ENCODE assay signal across 19 mouse cellular contexts in the genomic region with DNA sequence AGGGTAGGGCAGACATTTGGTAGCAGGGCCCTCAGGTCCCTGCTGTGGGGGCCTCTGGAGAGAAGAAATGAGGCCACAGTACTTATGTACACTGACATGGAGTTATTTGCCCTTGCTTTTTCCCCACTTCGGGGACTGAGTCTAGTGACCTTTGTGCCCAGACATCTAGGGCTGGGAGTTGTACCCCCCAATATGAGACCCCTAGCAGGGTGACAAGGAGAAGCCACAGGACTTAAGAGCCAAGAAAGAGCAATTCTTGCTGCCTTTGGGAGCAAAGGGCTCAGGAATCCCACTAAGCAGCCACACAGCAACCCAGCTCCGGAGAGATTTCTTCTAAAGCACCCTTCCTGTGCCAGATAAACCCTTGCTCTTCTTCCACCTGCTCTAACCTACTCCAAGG. TPM values are rescaled to one million over a fixed set of nuclear protein-coding genes. Genes with fewer than 3 reads are reported as not detected.
A peak's percentile ranks its signal among the peaks of the same experiment; 100 is the strongest.
DNase-seq lines count a peak whose midpoint lies in the region; ATAC-seq and TF ChIP-seq lines count a peak whose summit lies in the region.
"Had no signal": no experiment of that assay in that cellular context is flagged by ENCODE, and none has a peak within 500 bp of the region (broad histone marks: within the 10 kb centered on the region; RNA-seq: fewer than 3 reads in every experiment).

No protein-coding gene starts in this region.

- H3K4me1 ChIP-seq in ES-E14 (ENCODE audit: control insufficient read depth in 2 of 2, insufficient read depth in 2 of 2, low read length in 2 of 2, poor library complexity in 1 of 2): peaks cover 4 to 43% of the 10 kb centered on the region in 2 experiments; a peak in 2 of 4 replicates
- H3K4me1 ChIP-seq in embryonic facial prominence, embryonic 12.5 days: peaks cover 33% of the 10 kb centered on the region
- H3K4me1 ChIP-seq in hindbrain, embryonic 13.5 days (replicated peaks): peaks cover 83% of the 10 kb centered on the region
- H3K4me1 ChIP-seq in midbrain, embryonic 13.5 days (replicated peaks): peaks cover 98% of the 10 kb centered on the region
- no peaks in the 10 kb centered on the region for H3K4me1 ChIP-seq in intestine, postnatal 0 days (replicated peaks; ENCODE audit: control insufficient read depth, insufficient read depth, low read length)
- H3K4me1 ChIP-seq: liver, embryonic 15.5 days had no signal

- no peak for TF ChIP-seq CTCF in intestine, postnatal 0 days (IDR thresholded peaks at IDR 0.05; ENCODE audit: low read depth)

- H3K4me3 ChIP-seq in ES-E14 (ENCODE audit: insufficient read depth in 1 of 2, low read depth in 1 of 2, low read length in 2 of 2, poor library complexity in 1 of 2, severe bottlenecking in 1 of 2): peak overlapping the region in 1 of 2 experiments; percentile 32; a peak in 2 of 4 replicates
- H3K4me3 ChIP-seq in embryonic facial prominence, embryonic 12.5 days: no peak overlapping the region
- H3K4me3 ChIP-seq in hindbrain, embryonic 13.5 days: no peak overlapping the region
- no peak overlapping the region for H3K4me3 ChIP-seq in midbrain, embryonic 13.5 days (replicated peaks)
- H3K4me3 ChIP-seq in intestine, postnatal 0 days (ENCODE audit: low read depth, low read length): no peak overlapping the region
- H3K4me3 ChIP-seq: erythroblast, embryonic 14.5 days; liver, embryonic 15.5 days had no signal

- peaks cover 2% of the 10 kb centered on the region; the same call in 1 of the 2 replicates for H3K36me3 ChIP-seq in ES-E14 (ENCODE audit: control insufficient read depth, insufficient read depth, low read length, poor library complexity, severe bottlenecking)
- no peaks in the 10 kb centered on the region for H3K36me3 ChIP-seq in embryonic facial prominence, embryonic 12.5 days
- H3K36me3 ChIP-seq in hindbrain, embryonic 13.5 days: peaks cover 15% of the 10 kb centered on the region
- H3K36me3 ChIP-seq in midbrain, embryonic 13.5 days: peaks cover 16% of the 10 kb centered on the region
- H3K36me3 ChIP-seq in intestine, postnatal 0 days (ENCODE audit: control insufficient read depth, insufficient read depth): no peaks in the 10 kb centered on the region
- H3K36me3 ChIP-seq: liver, embryonic 15.5 days had no signal

- H3K27ac ChIP-seq in ES-E14 (ENCODE audit: insufficient read depth, low read depth, low read length, poor library complexity, severe bottlenecking): peak overlapping the region; percentile 96
- 0 out of 2 replicates have a peak overlapping the region, but pooled peaks have one; percentile 50 for H3K27ac ChIP-seq in embryonic facial prominence, embryonic 12.5 days
- H3K27ac ChIP-seq in hindbrain, embryonic 13.5 days: peak overlapping the region; percentile 81
- H3K27ac ChIP-seq in midbrain, embryonic 13.5 days: peak overlapping the region; percentile 86
- H3K27ac ChIP-seq in intestine, postnatal 0 days (ENCODE audit: low read depth, low read length): no peak overlapping the region
- H3K27ac ChIP-seq: liver, embryonic 15.5 days had no signal

- peaks cover 36% of the 10 kb centered on the region for H3K27me3 ChIP-seq in embryonic facial prominence, embryonic 12.5 days
- no peaks in the 10 kb centered on the region for H3K27me3 ChIP-seq in hindbrain, embryonic 13.5 days
- no peaks in the 10 kb centered on the region for H3K27me3 ChIP-seq in midbrain, embryonic 13.5 days
- peaks cover 12% of the 10 kb centered on the region; the same call in 1 of the 2 replicates for H3K27me3 ChIP-seq in intestine, postnatal 0 days (replicated peaks; ENCODE audit: control insufficient read depth, insufficient read depth, low read length)

- 51% methylated on average over 2 of the region's 2 CpGs for WGBS in embryonic facial prominence, embryonic 12.5 days
- 43% methylated on average over 2 of the region's 2 CpGs for WGBS in hindbrain, embryonic 13.5 days
- WGBS in midbrain, embryonic 13.5 days: 52% methylated on average over 2 of the region's 2 CpGs
- 63% methylated on average over 2 of the region's 2 CpGs for WGBS in intestine, postnatal 0 days

- in situ Hi-C loops in ES-E14 (cut with MboI; ENCODE audit: low sequenced_read_pairs in 2 of 2, unreplicated experiment in 2 of 2): no loop called here

- no peak overlapping the region for H3K4me2 ChIP-seq in embryonic facial prominence, embryonic 12.5 days (replicated peaks)
- peak overlapping the region; percentile 46 for H3K4me2 ChIP-seq in hindbrain, embryonic 13.5 days
- peak overlapping the region; percentile 46 for H3K4me2 ChIP-seq in midbrain, embryonic 13.5 days (replicated peaks)
- no peak overlapping the region for H3K4me2 ChIP-seq in intestine, postnatal 0 days (replicated peaks; ENCODE audit: low read depth)
- H3K4me2 ChIP-seq: liver, embryonic 15.5 days had no signal

- DNase-seq in ES-E14 (ENCODE audit: low read depth, low spot score): no peak
- no peak for DNase-seq in gastrocnemius, adult 18-20 months (ENCODE audit: low spot score)
- no peak for DNase-seq in layer of hippocampus, adult 11-12 months (ENCODE audit: low spot score)
- DNase-seq: gastrocnemius, postnatal 14 days; kidney, adult 2 months; retina, postnatal 1 day; thymus, postnatal 25 days had no signal

- no peaks in the 10 kb centered on the region for H3K9me3 ChIP-seq in ES-E14 (ENCODE audit: control insufficient read depth, insufficient read depth, low read depth, low read length)
- no peaks in the 10 kb centered on the region for H3K9me3 ChIP-seq in embryonic facial prominence, embryonic 12.5 days
- H3K9me3 ChIP-seq in hindbrain, embryonic 13.5 days: no peaks in the 10 kb centered on the region
- H3K9me3 ChIP-seq in midbrain, embryonic 13.5 days: no peaks in the 10 kb centered on the region
- no peaks in the 10 kb centered on the region for H3K9me3 ChIP-seq in intestine, postnatal 0 days (ENCODE audit: control insufficient read depth)
- H3K9me3 ChIP-seq: liver, embryonic 15.5 days had no signal

- ATAC-seq in embryonic facial prominence, embryonic 12.5 days (ENCODE audit: insufficient number of reproducible peaks, insufficient read depth, low FRiP score, low TSS enrichment): no peak
- ATAC-seq in hindbrain, embryonic 13.5 days (ENCODE audit: low FRiP score): no peak
- no peak for ATAC-seq in midbrain, embryonic 13.5 days
- ATAC-seq in intestine, postnatal 0 days: no peak
- ATAC-seq: activated CD4-positive, CD25-positive, alpha-beta regulatory T cell, adult 4 months had no signal

- peak overlapping the region; percentile 17; the same call in 1 of the 2 replicates for H3K9ac ChIP-seq in ES-E14 (ENCODE audit: insufficient read depth, low read depth, low read length, poor library complexity, severe bottlenecking)
- no peak overlapping the region for H3K9ac ChIP-seq in embryonic facial prominence, embryonic 12.5 days
- peak overlapping the region; percentile 35 for H3K9ac ChIP-seq in hindbrain, embryonic 13.5 days
- H3K9ac ChIP-seq in midbrain, embryonic 13.5 days (replicated peaks): peak overlapping the region; percentile 30; the same call in 1 of the 2 replicates
- no peak overlapping the region for H3K9ac ChIP-seq in intestine, postnatal 0 days (ENCODE audit: low read depth, low read length)
- H3K9ac ChIP-seq: liver, embryonic 15.5 days had no signal

TF ChIP-seq in ES-E14, 5 proteins besides CTCF, POLR2A, EP300 and RAD21:
- TF ChIP-seq HCFC1 (IDR thresholded peaks at IDR 0.05; ENCODE audit: borderline replicate concordance, insufficient read depth, low read length): no peak
- no peak for TF ChIP-seq CHD2 (IDR thresholded peaks at IDR 0.05; ENCODE audit: low read depth, low read length)
- no peak for TF ChIP-seq ZC3H11A (IDR thresholded peaks at IDR 0.05; ENCODE audit: borderline replicate concordance, low read depth, low read length)
- no peak for TF ChIP-seq MAFK (IDR thresholded peaks at IDR 0.05; ENCODE audit: insufficient read depth, low read depth, low read length)
- TF ChIP-seq ZNF384 (IDR thresholded peaks at IDR 0.05; ENCODE audit: low read depth, low read length): no peak

RNA-seq across cellular contexts. Expression of a gene that starts 10.7 kb away (rescaled TPM):
- total RNA-seq in ES-E14 (2012; rRNA removed): 5.0 and 6.5 TPM in 2 replicates
- polyA plus RNA-seq in embryonic facial prominence, embryonic 12.5 days (2016; fragmentation: Nextera tagmentation; extraction: Ambion mirVana): 0.43 and 0.75 TPM in 2 replicates
- 4.2 and 4.8 TPM in 2 replicates for polyA plus RNA-seq in hindbrain, embryonic 13.5 days (2015; fragmentation: Nextera tagmentation; extraction: Ambion mirVana)
- polyA plus RNA-seq in midbrain, embryonic 13.5 days (2015; fragmentation: Nextera tagmentation; extraction: Ambion mirVana): 5.6 and 6.1 TPM in 2 replicates
- polyA plus RNA-seq in intestine, postnatal 0 days (2015; fragmentation: Nextera tagmentation; extraction: Ambion mirVana): not detected in 2 replicates
- total RNA-seq in gastrocnemius, adult 18-20 months (2021): not detected
- total RNA-seq: gastrocnemius, postnatal 14 days; MEL; monocyte, adult 5-6 weeks had no signal
- polyA plus RNA-seq: activated CD4-positive, CD25-positive, alpha-beta regulatory T cell, adult 4 months; erythroblast, embryonic 14.5 days; heart, postnatal 0 days; kidney, adult 2 months; liver, embryonic 15.5 days had no signal

RNA-seq across cellular contexts. Expression of a gene that starts 10.7 kb away (rescaled TPM):
- 3.9 and 4.3 TPM in 2 replicates for total RNA-seq in ES-E14 (2012; rRNA removed)
- 1.5 and 2.0 TPM in 2 replicates for polyA plus RNA-seq in embryonic facial prominence, embryonic 12.5 days (2016; fragmentation: Nextera tagmentation; extraction: Ambion mirVana)
- polyA plus RNA-seq in hindbrain, embryonic 13.5 days (2015; fragmentation: Nextera tagmentation; extraction: Ambion mirVana): 24.8 and 25.7 TPM in 2 replicates
- 19.5 and 22.5 TPM in 2 replicates for polyA plus RNA-seq in midbrain, embryonic 13.5 days (2015; fragmentation: Nextera tagmentation; extraction: Ambion mirVana)
- 0.08 TPM in 1 of 2 replicates, not detected in the other for polyA plus RNA-seq in intestine, postnatal 0 days (2015; fragmentation: Nextera tagmentation; extraction: Ambion mirVana)
- total RNA-seq in gastrocnemius, adult 18-20 months (2021): not detected
- total RNA-seq: gastrocnemius, postnatal 14 days; MEL; monocyte, adult 5-6 weeks had no signal
- polyA plus RNA-seq: activated CD4-positive, CD25-positive, alpha-beta regulatory T cell, adult 4 months; erythroblast, embryonic 14.5 days; heart, postnatal 0 days; kidney, adult 2 months; liver, embryonic 15.5 days had no signal

RNA-seq across cellular contexts. Expression of a gene that starts 27.6 kb away (rescaled TPM):
- total RNA-seq in ES-E14 (2012; rRNA removed): 0.37 TPM in 1 of 2 replicates, not detected in the other
- polyA plus RNA-seq in embryonic facial prominence, embryonic 12.5 days (2016; fragmentation: Nextera tagmentation; extraction: Ambion mirVana): not detected in 2 replicates
- polyA plus RNA-seq in hindbrain, embryonic 13.5 days (2015; fragmentation: Nextera tagmentation; extraction: Ambion mirVana): 0.63 and 0.95 TPM in 2 replicates
- 0.58 and 1.1 TPM in 2 replicates for polyA plus RNA-seq in midbrain, embryonic 13.5 days (2015; fragmentation: Nextera tagmentation; extraction: Ambion mirVana)
- polyA plus RNA-seq in intestine, postnatal 0 days (2015; fragmentation: Nextera tagmentation; extraction: Ambion mirVana): not detected in 2 replicates
- total RNA-seq in gastrocnemius, adult 18-20 months (2021): not detected
- total RNA-seq: gastrocnemius, postnatal 14 days; layer of hippocampus, postnatal 10 days; MEL; monocyte, adult 5-6 weeks had no signal
- polyA plus RNA-seq: activated CD4-positive, CD25-positive, alpha-beta regulatory T cell, adult 4 months; brain, embryonic 14.5 days; erythroblast, embryonic 14.5 days; heart, postnatal 0 days; kidney, adult 2 months; liver, embryonic 15.5 days had no signal

Comparison
In these comparisons a context has a peak if more than half of its experiments do, and no peak if none do; other contexts are left out.
1. H3K9ac ChIP-seq: peak in ES-E14 (single experiment), hindbrain, embryonic 13.5 days (single experiment) and midbrain, embryonic 13.5 days (single experiment); none in embryonic facial prominence, embryonic 12.5 days (single experiment) and intestine, postnatal 0 days (single experiment).
2. H3K4me2 ChIP-seq: peak in hindbrain, embryonic 13.5 days (single experiment) and midbrain, embryonic 13.5 days (single experiment); none in embryonic facial prominence, embryonic 12.5 days (single experiment) and intestine, postnatal 0 days (single experiment).